Comparison of ENCODE assay signal across 14 mouse cellular contexts in the genomic region with DNA sequence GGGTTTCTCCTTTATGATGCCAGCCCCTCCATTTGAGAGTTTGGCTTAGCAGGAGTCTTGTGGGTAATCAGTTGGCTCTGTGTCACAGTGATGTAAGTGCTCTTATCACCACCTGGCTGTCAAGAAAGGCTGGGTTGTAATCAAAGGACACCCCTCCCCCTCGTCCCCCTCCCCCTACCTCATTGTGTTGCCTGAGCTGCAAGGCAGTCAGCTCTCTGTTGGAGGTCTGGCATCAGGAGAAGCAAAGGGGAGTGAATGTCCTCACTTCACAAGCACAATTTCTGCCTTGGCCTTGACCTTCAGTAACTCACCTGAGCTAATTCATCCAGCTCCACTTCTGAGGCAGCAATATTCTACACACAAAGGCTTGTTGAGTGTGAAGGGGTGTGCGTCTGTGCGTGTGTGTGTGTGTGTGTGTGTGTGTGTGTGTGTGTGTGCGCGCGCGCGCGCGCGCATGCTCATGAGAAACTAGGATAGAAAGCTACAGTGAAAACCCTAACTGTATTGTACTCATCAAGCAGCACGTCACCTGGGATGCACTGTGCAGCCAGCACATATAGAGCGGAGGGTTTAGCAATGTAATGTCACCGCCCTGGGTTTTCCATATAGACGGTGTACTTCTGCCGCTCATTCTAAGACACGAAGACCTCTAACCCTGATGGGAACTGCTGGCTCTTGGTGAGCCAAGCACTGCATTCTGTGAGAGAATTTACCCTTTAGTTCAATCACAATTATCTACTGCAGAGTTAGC.
A peak's percentile ranks its signal among the peaks of the same experiment; 100 is the strongest.
DNase-seq lines count a peak whose midpoint lies in the region; ATAC-seq and TF ChIP-seq lines count a peak whose summit lies in the region.
"Had no signal": no experiment of that assay in that cellular context is flagged by ENCODE, and none has a peak within 500 bp of the region (broad histone marks: within the 10 kb centered on the region; RNA-seq: fewer than 3 reads in every experiment).

No protein-coding gene starts in this region.

- no peak overlapping the region for H3K4me3 ChIP-seq in heart, embryonic 13.5 days
- H3K4me3 ChIP-seq in heart, adult 2 months: no peak overlapping the region
- H3K4me3 ChIP-seq in E14TG2a.4 (replicated peaks; ENCODE audit: low read length): peak overlapping the region; percentile 39
- no peak overlapping the region for H3K4me3 ChIP-seq in hindbrain, embryonic 15.5 days
- no peak overlapping the region for H3K4me3 ChIP-seq in left cerebral cortex, adult 2 months
- H3K4me3 ChIP-seq: embryonic facial prominence, embryonic 13.5 days; kidney, embryonic 15.5 days; megakaryocyte, embryonic 14.5 days had no signal

- 67% methylated on average over 17 of the region's 17 CpGs for WGBS in heart, embryonic 13.5 days
- WGBS in heart, adult 2 months: 81% methylated on average over 17 of the region's 17 CpGs
- WGBS in hindbrain, embryonic 15.5 days: 71% methylated on average over 17 of the region's 17 CpGs

- H3K79me2 ChIP-seq in heart, adult 2 months (replicated peaks; ENCODE audit: control insufficient read depth, insufficient read depth, low read length): peaks cover 5% of the 10 kb centered on the region; the same call in 1 of the 2 replicates

- TF ChIP-seq EP300 in heart, adult 2 months (IDR thresholded peaks at IDR 0.05; ENCODE audit: insufficient read depth, low read depth, low read length): no peak

- H3K27ac ChIP-seq in heart, embryonic 13.5 days (replicated peaks): no peak overlapping the region
- H3K27ac ChIP-seq in heart, adult 2 months: no peak overlapping the region
- H3K27ac ChIP-seq in hindbrain, embryonic 15.5 days (replicated peaks): no peak overlapping the region
- H3K27ac ChIP-seq in left cerebral cortex, adult 2 months: no peak overlapping the region
- H3K27ac ChIP-seq: embryonic facial prominence, embryonic 13.5 days; kidney, embryonic 15.5 days had no signal

- H3K4me1 ChIP-seq in heart, embryonic 13.5 days: peaks cover 46% of the 10 kb centered on the region
- H3K4me1 ChIP-seq in heart, adult 2 months (ENCODE audit: control insufficient read depth, insufficient read depth, low read length): peaks cover 8% of the 10 kb centered on the region
- peaks cover 38% of the 10 kb centered on the region for H3K4me1 ChIP-seq in E14TG2a.4 (replicated peaks; ENCODE audit: low read depth, low read length)
- peaks cover 30% of the 10 kb centered on the region for H3K4me1 ChIP-seq in hindbrain, embryonic 15.5 days (replicated peaks)
- H3K4me1 ChIP-seq: embryonic facial prominence, embryonic 13.5 days had no signal

- no peaks in the 10 kb centered on the region for H3K27me3 ChIP-seq in heart, embryonic 13.5 days (replicated peaks)
- H3K27me3 ChIP-seq in heart, adult 2 months (ENCODE audit: control insufficient read depth, insufficient read depth, low read length): no peaks in the 10 kb centered on the region
- no peaks in the 10 kb centered on the region for H3K27me3 ChIP-seq in E14TG2a.4 (ENCODE audit: insufficient read depth, low read length)
- no peaks in the 10 kb centered on the region for H3K27me3 ChIP-seq in hindbrain, embryonic 15.5 days
- H3K27me3 ChIP-seq: embryonic facial prominence, embryonic 13.5 days; kidney, embryonic 15.5 days; megakaryocyte, embryonic 14.5 days had no signal

- H3K9me3 ChIP-seq in heart, embryonic 13.5 days: no peaks in the 10 kb centered on the region
- no peaks in the 10 kb centered on the region for H3K9me3 ChIP-seq in E14TG2a.4 (ENCODE audit: low read length)
- H3K9me3 ChIP-seq in hindbrain, embryonic 15.5 days: no peaks in the 10 kb centered on the region
- H3K9me3 ChIP-seq: embryonic facial prominence, embryonic 13.5 days; kidney, embryonic 15.5 days; megakaryocyte, embryonic 14.5 days had no signal

- H3K4me2 ChIP-seq in heart, embryonic 13.5 days: peak overlapping the region; percentile 35
- no peak overlapping the region for H3K4me2 ChIP-seq in hindbrain, embryonic 15.5 days
- H3K4me2 ChIP-seq: embryonic facial prominence, embryonic 13.5 days; kidney, embryonic 15.5 days had no signal

- H3K36me3 ChIP-seq in heart, embryonic 13.5 days: no peaks in the 10 kb centered on the region
- H3K36me3 ChIP-seq in heart, adult 2 months (ENCODE audit: control insufficient read depth, insufficient read depth, low read length): 0 out of 2 replicates have a peak, but pooled peaks cover 2% of the 10 kb centered on the region
- no peaks in the 10 kb centered on the region for H3K36me3 ChIP-seq in E14TG2a.4 (ENCODE audit: insufficient read depth, low read length)
- H3K36me3 ChIP-seq in hindbrain, embryonic 15.5 days: no peaks in the 10 kb centered on the region
- H3K36me3 ChIP-seq: embryonic facial prominence, embryonic 13.5 days; kidney, embryonic 15.5 days had no signal

- no peak overlapping the region for H3K9ac ChIP-seq in heart, embryonic 13.5 days
- H3K9ac ChIP-seq in heart, adult 2 months (ENCODE audit: low read depth, low read length): no peak overlapping the region
- no peak overlapping the region for H3K9ac ChIP-seq in hindbrain, embryonic 15.5 days
- H3K9ac ChIP-seq: embryonic facial prominence, embryonic 13.5 days; kidney, embryonic 15.5 days; liver, postnatal 0 days had no signal

- TF ChIP-seq POLR2A in heart, adult 2 months (IDR thresholded peaks at IDR 0.05; ENCODE audit: insufficient read depth, low read depth, low read length): no peak

- ATAC-seq in heart, embryonic 13.5 days (ENCODE audit: extremely low read depth, insufficient number of reproducible peaks, low FRiP score, low TSS enrichment): no peak
- ATAC-seq in hindbrain, embryonic 15.5 days (ENCODE audit: low FRiP score, low read depth): peak; percentile 56; the same call in 1 of the 2 replicates
- ATAC-seq: liver, postnatal 0 days had no signal

- intact Hi-C loops in heart, adult 2 months (cut with DNase I): no loop called here
- intact Hi-C loops in left cerebral cortex, adult 2 months (cut with DNase I): no loop called here

- no peak for DNase-seq in heart, adult 2 months
- DNase-seq in R1 (ENCODE audit: low read depth, low spot score) (peak; percentile 91), MN1 (ENCODE audit: low spot score) (no peak)
- no peak for DNase-seq in left cerebral cortex, adult 2 months (ENCODE audit: extremely low spot score in 1 of 2, low spot score in 2 of 2)
- no peak for DNase-seq in right cerebral cortex, adult 18-20 months
- DNase-seq: cerebellum, postnatal 14 days; liver, postnatal 0 days; right cerebral cortex, postnatal 4 days had no signal

- TF ChIP-seq CTCF in heart, adult 2 months (IDR thresholded peaks at IDR 0.05): no peak
- TF ChIP-seq CTCF in E14TG2a.4 (conservative IDR thresholded peaks at IDR 0.05; ENCODE audit: low read length): no peak
- no peak for TF ChIP-seq CTCF in left cerebral cortex, adult 2 months (IDR thresholded peaks at IDR 0.05)
